Mouse (Mus musculus) heart, embryonic 16.5 days (tissue): Measurements from ENCODE around the gene Agtpbp1. TPM values are rescaled to one million over a fixed set of nuclear protein-coding genes. Genes with fewer than 3 reads are reported as not detected.
"Not testable (repeated sequence)": the region's sequence is repeated elsewhere in the genome, so short reads cannot be mapped to it uniquely, and the experiment has no call there.

Source experiments
- ATAC-seq: fragments of 200-750 bp; cut with Nextera tagmentation; replicated peaks from 2 replicates; pipeline ENCODE4 v1.8.0; 2017; ENCODE audit warnings: moderate number of reproducible peaks; ENCODE audit not compliant: insufficient read depth, low FRiP score; ENCODE audit errors: extremely low read depth
- H3K27ac ChIP-seq: fragments of 300-500 bp; sonication (generic); 2 replicates; pipeline ENCODE4 v1.5.1; 2014; ENCODE audit warnings: mild to moderate bottlenecking, low read length, control low read depth, moderate library complexity
- H3K27me3 ChIP-seq: fragments of 300-500 bp; sonication (generic); 2 replicates; pipeline ENCODE4 v1.6.1; 2014; ENCODE audit warnings: low read length, mixed read lengths; ENCODE audit not compliant: control insufficient read depth, insufficient read depth
- H3K36me3 ChIP-seq: fragments of 300-500 bp; sonication (generic); 2 replicates; pipeline ENCODE4 v1.6.1; 2014; ENCODE audit not compliant: control insufficient read depth, insufficient read depth
- H3K4me1 ChIP-seq: fragments of 300-500 bp; sonication (generic); 2 replicates; pipeline ENCODE4 v1.6.1; 2014; ENCODE audit warnings: low read length, mixed read lengths; ENCODE audit not compliant: control insufficient read depth, insufficient read depth
- H3K4me2 ChIP-seq: fragments of 300-500 bp; sonication (generic); 2 replicates; pipeline ENCODE4 v1.6.1; 2014; ENCODE audit warnings: low read depth, mild to moderate bottlenecking, control low read depth, low read length
- H3K4me3 ChIP-seq: fragments of 300-500 bp; sonication (generic); 2 replicates; pipeline ENCODE4 v1.5.1; 2014; ENCODE audit warnings: mild to moderate bottlenecking, control low read depth, low read length
- H3K9ac ChIP-seq: fragments of 300-500 bp; sonication (generic); 2 replicates; pipeline ENCODE4 v1.6.1; 2014; ENCODE audit warnings: low read length, control low read depth
- H3K9me3 ChIP-seq: fragments of 300-500 bp; sonication (generic); replicated peaks from 2 replicates; pipeline ENCODE4 v1.6.1; 2016; ENCODE audit warnings: low read length; ENCODE audit not compliant: control insufficient read depth
- WGBS: fragments of 180-500 bp; shearing (Covaris S2); extraction: QIAGEN DNeasy Blood & Tissue Kit; methylation state at CpG from one replicate; pipeline ENCODE4 v1.1.7; 2014; 5-methylcytosine and 5-hydroxymethylcytosine counted together
- polyA plus RNA-seq: library from polyadenylated mRNA; unstranded; fragments of >200 nt; fragmentation: Nextera tagmentation; extraction: Ambion mirVana; gene quantifications from 2 replicates; pipeline ENCODE4 v1.2.1, GENCODE M21; 2015

The Agtpbp1 gene
- polyA plus RNA-seq, 1 experiment from 2014 or later: 12.1 TPM

DNA sequence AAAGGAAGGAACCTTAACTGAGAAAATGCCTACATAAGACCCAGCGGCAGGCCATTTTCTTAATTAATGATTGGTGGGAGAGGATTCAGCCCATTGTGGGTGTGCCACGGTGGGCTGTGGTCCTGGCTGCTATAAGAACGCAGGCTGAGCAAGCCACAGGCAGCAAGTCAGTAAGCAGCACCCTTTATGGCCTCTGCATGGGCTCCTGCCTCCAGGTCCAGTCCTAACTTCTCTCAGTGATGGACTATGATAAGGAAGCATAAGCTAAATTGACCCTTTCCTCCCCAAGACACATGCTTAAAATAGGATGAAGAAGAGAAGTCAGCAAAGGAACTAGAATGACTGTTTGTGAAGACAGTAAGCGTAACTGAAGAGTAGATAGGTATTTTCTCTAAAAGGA, 30.1 kb upstream of the Agtpbp1 start:
- Histone ChIP-seq H3K9ac (no peak overlapping the region), H3K9me3 (no peaks in the 10 kb centered on the region), H3K36me3 (peaks cover 44% of the 10 kb centered on the region), H3K4me2 (no peak overlapping the region), H3K27me3 (no peaks in the 10 kb centered on the region), H3K4me3 (no peak overlapping the region), H3K27ac (no peak overlapping the region), H3K4me1 (peaks cover 4% of the 10 kb centered on the region; the same call in 1 of the 2 replicates)
- ATAC-seq: no peak
- WGBS: 97% methylated on average over 4 of the region's 4 CpGs

DNA sequence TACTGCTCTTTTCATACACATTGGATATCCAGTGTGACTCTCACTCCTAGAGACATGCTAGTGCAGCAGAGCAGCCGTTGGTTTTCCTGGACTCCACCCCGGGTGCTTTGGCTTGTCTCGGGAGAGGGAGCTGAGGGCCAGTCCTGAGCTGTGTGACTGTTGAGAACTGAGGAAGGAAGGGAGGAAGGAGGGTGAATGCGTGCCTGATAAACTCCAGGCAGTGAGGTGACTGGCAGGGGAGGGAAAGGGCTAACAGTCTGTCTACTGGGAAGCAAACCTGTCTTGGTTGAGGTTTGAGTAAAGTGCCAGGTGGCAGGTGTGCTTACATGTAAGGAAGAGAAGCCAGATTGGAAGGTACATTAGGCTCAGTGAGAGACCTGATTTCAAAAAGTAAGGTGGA, 28.8 kb upstream of the Agtpbp1 start:
- peaks cover 43% of the 10 kb centered on the region for H3K36me3 ChIP-seq

DNA sequence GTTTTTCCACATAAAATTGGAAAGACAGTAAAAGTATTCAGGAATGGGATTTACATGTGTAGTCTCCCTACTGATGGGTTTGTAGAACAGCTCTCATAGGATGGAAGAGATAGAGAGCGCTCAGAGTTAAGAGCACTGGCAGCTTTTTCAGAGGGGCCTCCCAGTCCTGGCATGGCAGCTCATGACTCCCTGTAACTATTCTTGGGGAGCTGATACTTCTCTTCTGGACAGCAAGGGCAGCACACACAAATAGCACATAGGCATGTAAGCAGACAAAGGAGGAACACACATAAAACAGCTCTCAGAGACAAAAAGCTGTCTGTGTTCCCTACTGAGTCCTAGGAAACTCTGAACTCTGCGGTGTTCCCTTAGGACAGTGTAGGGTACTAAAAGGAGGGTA, 25.4 kb upstream of the Agtpbp1 start:
- no peaks in the 10 kb centered on the region for H3K9me3 ChIP-seq
- peak; percentile 87 for ATAC-seq
- WGBS: 66% methylated on average over 2 of the region's 2 CpGs
- peaks cover 7% of the 10 kb centered on the region; the same call in 1 of the 2 replicates for H3K4me1 ChIP-seq
- H3K4me2 ChIP-seq: no peak overlapping the region
- peaks cover 39% of the 10 kb centered on the region for H3K36me3 ChIP-seq
- H3K9ac ChIP-seq: peak overlapping the region; percentile 47; the same call in 1 of the 2 replicates
- H3K27me3 ChIP-seq: no peaks in the 10 kb centered on the region
- peak overlapping the region; percentile 93 for H3K27ac ChIP-seq
- H3K4me3 ChIP-seq: no peak overlapping the region

More for the DNA sequence above, 28.8 kb upstream of the Agtpbp1 start:
- H3K9me3 ChIP-seq: no peaks in the 10 kb centered on the region
- no peak overlapping the region for H3K27ac ChIP-seq
- H3K4me1 ChIP-seq: peaks cover 7% of the 10 kb centered on the region; the same call in 1 of the 2 replicates
- H3K4me2 ChIP-seq: no peak overlapping the region
- no peaks in the 10 kb centered on the region for H3K27me3 ChIP-seq
- WGBS: 61% methylated on average over 4 of the region's 4 CpGs
- no peak overlapping the region for H3K4me3 ChIP-seq
- no peak overlapping the region for H3K9ac ChIP-seq
- ATAC-seq: no peak

DNA sequence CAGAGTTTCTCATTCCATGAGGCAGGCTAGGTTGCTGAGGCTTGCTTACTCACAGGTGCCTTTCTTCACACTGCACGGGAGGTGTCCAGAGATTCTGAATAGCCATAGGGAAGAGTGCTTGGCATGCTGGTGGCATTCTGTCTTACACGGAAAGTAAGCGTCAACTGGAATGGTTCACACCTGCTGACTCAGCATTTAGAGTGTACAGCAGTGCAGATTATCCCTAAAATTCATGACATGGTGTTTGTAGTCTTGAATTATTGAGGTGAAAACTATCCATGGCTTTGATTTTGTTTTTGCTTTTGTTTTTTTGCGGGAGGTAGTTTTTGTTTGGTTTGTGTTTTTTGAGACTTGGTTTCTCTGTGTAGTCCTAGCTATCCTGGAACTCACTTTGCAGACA, 24.9 kb upstream of the Agtpbp1 start:
- WGBS: 79% methylated on average over 4 of the region's 4 CpGs
- no peak for ATAC-seq
- Histone ChIP-seq H3K4me1 (peaks cover 7% of the 10 kb centered on the region; the same call in 1 of the 2 replicates), H3K27me3 (no peaks in the 10 kb centered on the region), H3K4me3 (no peak overlapping the region), H3K9ac (no peak overlapping the region), H3K36me3 (peaks cover 39% of the 10 kb centered on the region), H3K9me3 (no peaks in the 10 kb centered on the region), H3K4me2 (no peak overlapping the region), H3K27ac (peak overlapping the region; percentile 93)

DNA sequence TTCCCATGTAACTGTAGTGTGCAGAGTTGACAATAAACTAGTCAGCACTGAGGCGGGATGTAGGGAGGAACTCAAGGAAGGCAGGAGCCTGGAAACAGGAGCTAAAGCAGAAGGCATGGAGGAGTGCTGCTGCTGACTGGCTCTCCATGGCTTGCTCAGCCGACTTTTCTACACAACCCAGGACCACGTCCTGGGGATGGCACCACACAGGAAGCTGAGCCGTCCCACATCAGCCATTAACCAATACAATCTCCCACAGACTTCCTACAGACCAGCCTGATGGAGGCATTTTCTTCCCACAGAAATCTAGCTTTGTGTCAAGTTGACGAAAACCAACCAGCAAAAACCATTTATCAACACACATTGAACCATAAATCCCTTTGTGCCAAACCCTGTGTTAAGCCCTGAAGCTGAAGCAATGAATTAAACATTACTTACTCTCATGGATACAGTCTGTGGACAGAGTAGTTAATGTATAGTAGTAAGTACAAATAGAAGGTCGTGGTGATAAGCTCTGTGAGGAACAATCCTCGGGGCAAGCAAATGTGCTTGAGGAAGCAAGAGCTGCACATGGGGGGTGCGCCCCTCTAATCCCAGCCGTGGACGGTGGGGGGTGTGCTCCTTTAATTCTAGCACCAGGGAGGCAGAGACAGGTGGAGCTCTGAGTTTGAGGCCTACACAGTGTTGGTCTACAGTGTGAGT, 20.3 kb upstream of the Agtpbp1 start:
- Histone ChIP-seq H3K9ac (no peak overlapping the region), H3K27ac (no peak overlapping the region), H3K9me3 (no peaks in the 10 kb centered on the region), H3K4me3 (no peak overlapping the region), H3K27me3 (no peaks in the 10 kb centered on the region), H3K4me1 (peaks cover 3% of the 10 kb centered on the region; the same call in 1 of the 2 replicates), H3K4me2 (no peak overlapping the region), H3K36me3 (peaks cover 57% of the 10 kb centered on the region)
- 76% methylated on average over 10 of the region's 10 CpGs for WGBS
- ATAC-seq: no peak

DNA sequence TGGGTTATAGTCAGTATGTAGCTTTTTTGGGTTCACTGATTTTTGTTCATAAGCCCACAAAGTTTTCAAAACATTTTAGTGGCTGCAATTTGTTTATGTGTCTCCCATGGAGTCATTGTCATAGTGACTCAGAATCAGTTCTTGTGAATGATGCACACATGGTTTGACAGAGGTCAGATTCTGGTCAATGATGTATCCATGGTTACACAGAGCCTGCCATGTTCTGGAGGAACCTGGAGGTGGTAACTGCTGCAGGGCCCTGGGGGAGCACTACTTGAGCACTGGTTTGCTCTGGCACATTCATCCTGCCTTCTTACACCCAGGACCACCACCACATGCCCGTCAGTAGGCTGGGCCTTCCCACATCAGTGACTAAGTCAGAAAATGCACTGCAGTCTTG, 19.5 kb upstream of the Agtpbp1 start:
- no peaks in the 10 kb centered on the region for H3K4me1 ChIP-seq
- H3K9ac ChIP-seq: no peak overlapping the region
- no peak overlapping the region for H3K27ac ChIP-seq
- no peak for ATAC-seq
- WGBS: 89% methylated on average over 1 of the region's 1 CpGs
- no peaks in the 10 kb centered on the region for H3K9me3 ChIP-seq
- no peaks in the 10 kb centered on the region for H3K27me3 ChIP-seq
- no peak overlapping the region for H3K4me3 ChIP-seq
- H3K36me3 ChIP-seq: peaks cover 60% of the 10 kb centered on the region
- no peak overlapping the region for H3K4me2 ChIP-seq

DNA sequence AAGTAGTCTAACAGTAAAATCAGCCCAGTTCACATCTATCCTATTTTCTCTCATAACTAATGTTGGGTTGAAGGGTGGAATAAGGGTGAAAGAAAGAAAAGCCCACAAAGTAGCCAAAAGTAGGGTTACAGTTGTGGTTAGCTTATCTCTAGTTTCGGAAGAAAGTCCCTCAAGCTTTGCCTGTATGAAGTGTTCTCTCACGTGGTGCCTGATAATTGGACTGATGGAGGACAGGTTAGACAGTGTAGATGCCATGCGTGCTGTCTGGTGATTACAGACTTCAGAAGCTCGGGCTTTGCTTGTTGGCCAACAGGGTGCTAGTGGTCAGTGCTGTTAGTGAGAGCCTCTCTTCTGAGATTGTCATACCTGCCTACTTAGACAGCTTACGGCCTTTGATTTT, 18.1 kb upstream of the Agtpbp1 start:
- no peak overlapping the region for H3K4me3 ChIP-seq
- peaks cover 55% of the 10 kb centered on the region for H3K36me3 ChIP-seq
- no peak for ATAC-seq
- H3K4me2 ChIP-seq: no peak overlapping the region
- WGBS: 85% methylated on average over 5 of the region's 5 CpGs
- H3K9me3 ChIP-seq: no peaks in the 10 kb centered on the region
- no peaks in the 10 kb centered on the region for H3K27me3 ChIP-seq
- H3K27ac ChIP-seq: no peak overlapping the region
- no peak overlapping the region for H3K9ac ChIP-seq
- no peaks in the 10 kb centered on the region for H3K4me1 ChIP-seq

DNA sequence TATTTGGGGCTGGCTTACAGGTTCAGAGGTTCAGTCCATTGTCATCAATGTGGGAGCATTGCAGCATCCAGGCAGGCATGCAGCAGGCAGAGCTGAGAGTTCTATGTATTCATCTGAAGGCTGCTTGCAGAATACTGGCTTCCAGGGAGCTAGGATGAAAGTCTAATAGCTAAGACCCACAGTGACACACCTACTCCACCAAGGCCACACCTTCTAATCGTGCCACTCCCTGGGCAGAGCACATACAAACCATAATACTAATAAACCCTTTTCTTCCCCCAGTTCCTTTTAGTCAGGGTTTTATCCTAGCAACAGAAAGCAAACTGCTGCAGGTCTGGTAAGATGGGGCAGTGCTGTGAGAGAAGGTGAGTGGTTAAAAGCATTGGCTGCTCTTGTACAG, 7.6 kb upstream of the Agtpbp1 start:
- H3K4me3 ChIP-seq: no peak overlapping the region
- H3K27ac ChIP-seq: no peak overlapping the region
- WGBS: 100% methylated on average over 1 of the region's 1 CpGs
- no peaks in the 10 kb centered on the region for H3K9me3 ChIP-seq
- peaks cover 26% of the 10 kb centered on the region for H3K36me3 ChIP-seq
- H3K27me3 ChIP-seq: no peaks in the 10 kb centered on the region
- no peak for ATAC-seq
- H3K4me1 ChIP-seq: peaks cover 5% of the 10 kb centered on the region
- H3K4me2 ChIP-seq: no peak overlapping the region
- H3K9ac ChIP-seq: no peak overlapping the region

DNA sequence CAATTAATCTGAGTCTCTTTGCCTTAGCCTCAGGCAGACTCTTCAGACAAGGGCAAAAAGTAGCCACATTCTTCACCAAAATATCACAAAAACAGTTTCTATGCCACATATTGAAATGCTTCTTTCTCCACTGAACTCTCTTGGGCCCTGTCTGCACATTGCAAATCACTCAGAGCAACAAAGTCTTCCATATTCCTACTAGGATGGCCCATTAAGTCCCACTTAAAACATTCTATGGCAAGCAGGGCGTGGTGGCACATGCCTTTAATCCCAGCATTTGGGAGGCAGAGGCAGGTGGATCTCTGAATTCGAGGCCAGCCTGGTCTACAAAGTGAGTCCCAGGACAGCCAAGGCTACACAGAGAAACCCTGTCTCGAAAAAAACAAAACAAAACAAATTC, 7.0 kb upstream of the Agtpbp1 start:
- peaks cover 26% of the 10 kb centered on the region for H3K36me3 ChIP-seq
- WGBS: 93% methylated on average over 3 of the region's 3 CpGs
- not testable (repeated sequence) for H3K4me3 ChIP-seq, ATAC-seq, H3K9ac ChIP-seq, H3K27ac ChIP-seq, H3K27me3 ChIP-seq, H3K9me3 ChIP-seq, H3K4me2 ChIP-seq
- peaks cover 10% of the 10 kb centered on the region for H3K4me1 ChIP-seq
